Mouse (Mus musculus) G1E (cell line): ENCODE measurements around the gene Itgal.

Experiments used
- CTCF ChIP-seq: IDR thresholded peaks from 2 replicates; pipeline ENCODE4 v1.5.1; 2012; ENCODE audit warnings: low read depth, low read length, inconsistent platforms, mixed read lengths
- GATA1 ChIP-seq: IDR thresholded peaks from 2 replicates; pipeline ENCODE4 v1.6.1; 2012; ENCODE audit warnings: borderline replicate concordance, low read length, inconsistent platforms, mixed read lengths
- GATA2 ChIP-seq: IDR thresholded peaks from 2 replicates; pipeline ENCODE4 v1.6.1; 2012; ENCODE audit warnings: low read depth, low read length, inconsistent platforms, borderline replicate concordance
- POLR2AphosphoS5 ChIP-seq: IDR thresholded peaks from 2 replicates; pipeline ENCODE4 v1.6.1; 2012; ENCODE audit warnings: low read depth, low read length, inconsistent platforms; ENCODE audit not compliant: insufficient replicate concordance

- no peak for TF ChIP-seq CTCF
- TF ChIP-seq GATA2: no peak
- no peak for TF ChIP-seq POLR2AphosphoS5
- TF ChIP-seq GATA1: no peak
Measured at GRCm38 (mm10) chr7:127357871-127358270, 61.8 kb downstream of the Itgal start.
